Mouse (Mus musculus): ENCODE data around the gene Gnb5.

Gnb5 gene

DNA sequence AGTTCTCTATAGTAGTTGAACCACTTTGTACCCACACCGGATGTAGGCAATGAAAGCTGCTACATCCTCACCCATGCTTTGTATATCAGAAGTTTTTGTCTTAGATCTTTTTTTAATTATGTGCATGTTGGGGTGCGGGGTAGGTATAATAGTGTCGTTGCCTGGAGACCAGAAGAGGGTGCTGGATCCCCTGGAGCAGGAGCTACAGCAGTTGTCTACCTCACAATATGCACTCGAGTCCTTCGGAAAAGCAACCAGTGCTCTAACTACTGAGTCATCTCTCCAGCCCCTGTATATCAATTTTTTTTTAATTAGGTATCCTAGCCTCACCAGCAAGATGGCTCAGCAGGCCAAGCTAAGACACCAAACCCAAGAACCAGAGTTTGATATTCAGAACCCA is 927 bp downstream of the Gnb5 start:
- no peak for DNase-seq

DNA sequence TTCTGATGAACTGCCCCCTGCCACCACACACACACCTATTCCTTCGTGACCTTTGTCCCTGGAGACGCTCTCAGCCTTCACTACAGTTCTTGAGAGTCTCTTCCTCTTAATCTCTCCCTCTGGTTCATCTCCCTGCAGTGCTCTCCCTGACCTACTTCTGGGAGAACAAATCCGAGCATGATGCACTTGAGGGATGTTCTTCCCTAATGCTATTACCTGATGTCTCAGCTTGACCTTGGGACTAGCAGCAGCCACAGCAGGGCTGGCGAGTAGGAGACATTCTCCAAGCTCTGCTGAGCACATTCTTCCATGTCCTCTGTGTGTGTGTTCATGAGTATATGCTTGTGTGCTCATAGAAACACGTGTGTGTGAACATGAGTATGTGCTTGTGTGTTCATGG is 2.5 kb downstream of the Gnb5 start:
- no peak for DNase-seq

DNA sequence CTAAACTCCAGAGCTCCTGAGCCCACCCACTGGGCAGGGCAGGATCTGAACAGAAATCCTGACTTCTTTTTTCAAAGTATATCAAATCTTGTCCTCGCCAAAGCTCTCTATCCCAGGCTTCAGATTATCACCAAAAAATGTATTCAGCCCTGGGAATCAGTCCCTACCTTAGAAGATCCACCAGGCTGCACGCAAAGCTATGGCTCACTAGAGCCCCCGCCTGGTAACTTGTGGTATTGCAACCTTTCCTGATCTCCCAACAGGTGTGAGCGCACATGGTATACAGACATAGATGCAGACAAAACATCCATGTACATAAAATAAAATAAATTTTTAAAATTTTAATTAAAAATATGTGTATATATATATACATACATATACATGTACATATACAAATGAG is 5.9 kb downstream of the Gnb5 start:
- peak; percentile 87 for DNase-seq

DNA sequence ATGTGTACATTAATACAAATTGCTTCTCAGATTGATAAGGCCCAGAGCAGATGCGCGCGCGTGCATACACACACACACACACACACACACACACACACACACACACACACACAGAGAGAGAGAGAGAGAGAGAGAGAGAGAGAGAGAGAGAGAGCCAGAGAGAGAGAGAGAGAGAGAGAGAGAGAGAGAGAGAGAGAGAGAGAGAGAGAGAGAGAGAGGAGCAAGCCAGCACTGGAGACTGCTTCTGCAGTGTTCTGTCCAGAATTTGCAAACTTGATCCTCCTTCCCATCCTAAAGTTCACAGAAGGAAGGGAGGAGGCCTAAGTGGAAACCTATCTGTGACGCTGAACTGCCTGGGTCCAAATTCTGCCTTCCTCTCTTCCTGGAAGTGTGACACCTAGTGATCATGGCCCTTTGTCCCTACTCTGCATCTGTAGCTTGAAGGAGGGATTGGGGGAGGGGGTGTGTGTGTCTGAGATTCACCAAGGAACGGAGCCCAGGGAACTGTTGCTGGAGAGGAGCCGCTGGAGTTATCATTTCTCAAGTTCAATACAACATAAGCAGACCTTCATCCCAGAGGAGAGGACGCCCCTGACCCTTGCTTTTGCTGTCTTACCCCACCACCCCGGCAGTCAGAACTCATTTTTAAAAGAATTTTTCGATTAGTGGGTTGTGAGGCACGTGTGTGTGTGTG is 7.2 kb downstream of the Gnb5 start:
- DNase-seq: no peak

DNA sequence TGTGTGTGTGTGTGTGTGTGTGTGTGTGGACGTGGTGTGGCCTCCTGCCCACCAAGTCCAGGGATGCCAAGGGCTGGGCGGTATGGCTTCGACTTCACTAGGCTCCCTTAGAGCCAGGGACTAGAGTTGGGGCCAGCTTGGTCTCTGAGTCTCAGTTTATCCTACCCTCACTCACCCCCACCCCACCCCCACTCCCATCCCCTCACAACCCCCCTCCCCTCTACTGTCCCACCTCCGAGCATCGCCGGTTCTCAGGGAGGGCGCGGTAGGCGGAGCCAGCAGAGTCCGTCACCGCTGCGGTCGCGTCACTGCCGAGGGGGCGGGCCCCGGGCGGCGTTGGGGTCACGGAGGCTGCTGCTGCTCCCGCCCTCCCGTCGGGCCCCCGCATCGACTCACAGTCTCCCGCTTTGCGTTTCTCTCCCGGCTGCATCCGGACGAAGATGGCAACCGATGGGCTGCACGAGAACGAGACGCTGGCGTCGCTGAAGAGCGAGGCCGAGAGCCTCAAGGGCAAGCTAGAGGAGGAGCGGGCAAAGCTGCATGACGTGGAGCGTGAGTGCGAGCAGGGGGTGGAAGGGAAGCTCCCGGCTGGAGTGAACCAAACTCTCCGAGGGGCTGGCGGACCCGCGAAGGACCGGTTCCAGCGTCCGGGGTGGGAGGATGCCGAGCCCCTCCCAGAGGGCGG is 7.9 kb downstream of the Gnb5 start:
- DNase-seq: peak; percentile 89

DNA sequence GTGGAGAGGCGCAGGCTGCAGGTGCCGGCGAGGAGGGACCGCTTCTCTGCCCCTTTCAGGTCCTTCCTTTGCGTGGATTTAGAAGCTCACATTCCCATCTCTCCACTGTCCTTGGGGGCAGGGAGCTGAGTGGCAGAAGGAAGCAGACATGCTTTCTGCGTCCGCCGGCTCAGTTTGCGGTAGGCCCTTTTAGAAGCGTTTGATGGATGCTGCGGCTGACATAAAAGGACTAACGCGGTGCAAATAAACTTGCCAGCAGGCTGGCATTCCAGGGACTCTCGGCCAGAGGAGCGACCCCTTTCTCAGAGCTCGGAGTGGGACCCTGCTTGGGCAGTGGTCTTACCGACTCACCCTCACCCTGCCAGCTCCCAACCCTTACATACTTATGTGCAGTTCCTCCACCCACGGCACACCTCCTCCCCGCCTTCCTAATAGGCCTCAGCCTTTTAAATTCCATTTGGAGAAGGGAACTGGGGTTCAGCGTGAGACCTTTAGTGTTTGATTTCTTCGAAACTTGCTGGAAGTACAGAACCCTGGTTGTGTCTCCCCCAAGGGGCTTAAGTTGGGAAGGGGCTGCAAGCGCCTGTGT is 8.5 kb downstream of the Gnb5 start:
- DNase-seq: peak; percentile 20

DNA sequence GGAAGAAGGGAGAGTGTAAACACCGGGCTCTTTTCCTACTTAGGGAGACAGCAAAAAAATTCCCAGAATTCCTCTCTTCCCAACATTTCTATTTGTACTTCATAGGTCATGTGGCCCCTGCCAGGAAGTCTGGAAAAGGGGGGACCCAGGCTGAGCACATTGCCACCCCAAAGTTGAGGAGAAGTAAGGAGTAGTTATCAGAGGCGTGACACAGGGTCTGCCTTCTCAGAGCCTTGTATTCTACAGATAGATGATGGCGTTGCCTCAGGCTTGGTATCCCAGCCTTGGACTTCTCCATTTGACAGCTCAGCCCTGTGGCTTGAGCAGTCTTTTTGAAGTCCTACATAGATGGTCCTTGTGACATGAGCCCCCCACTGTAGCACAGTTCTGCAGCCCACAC is 9.2 kb downstream of the Gnb5 start:
- no peak for DNase-seq

DNA sequence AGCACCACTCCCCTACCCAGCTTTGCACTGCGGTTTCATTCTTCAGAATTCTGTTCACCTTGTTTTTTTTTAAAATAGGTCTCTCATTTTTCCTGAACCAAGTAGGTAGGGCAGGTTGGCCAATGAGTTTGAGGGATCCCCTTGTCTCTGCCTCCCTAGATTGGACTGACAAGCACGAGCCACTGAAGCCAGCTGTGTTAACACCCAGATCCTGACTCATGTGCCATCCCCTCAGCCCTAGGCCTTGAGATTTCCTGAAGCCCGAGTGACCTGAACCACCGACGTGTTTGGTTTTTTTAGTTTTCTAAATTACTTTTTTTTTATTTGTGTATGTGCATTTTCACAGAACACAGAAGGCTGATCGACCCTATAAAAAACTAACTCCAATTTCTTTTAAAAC is 10.7 kb downstream of the Gnb5 start:
- no peak for DNase-seq

DNA sequence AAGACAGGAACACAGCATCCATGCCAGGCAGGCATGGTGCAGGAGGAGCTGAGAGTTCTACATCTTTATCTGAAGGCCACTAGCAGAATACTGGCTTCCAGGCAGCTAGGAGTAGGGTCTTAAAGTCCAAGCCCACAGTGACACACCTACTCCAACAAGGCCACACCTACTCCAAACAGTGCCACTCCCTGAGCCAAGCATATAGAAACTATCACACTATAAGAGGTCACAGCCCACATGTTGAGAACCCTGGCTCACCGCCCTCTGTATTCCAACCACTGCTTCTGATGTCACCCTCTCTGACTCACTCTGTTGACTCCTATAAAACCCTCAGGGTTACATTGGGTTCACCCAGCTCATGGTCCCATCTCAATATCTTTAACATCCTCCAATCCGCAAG is 12.1 kb downstream of the Gnb5 start:
- DNase-seq: no peak

DNA sequence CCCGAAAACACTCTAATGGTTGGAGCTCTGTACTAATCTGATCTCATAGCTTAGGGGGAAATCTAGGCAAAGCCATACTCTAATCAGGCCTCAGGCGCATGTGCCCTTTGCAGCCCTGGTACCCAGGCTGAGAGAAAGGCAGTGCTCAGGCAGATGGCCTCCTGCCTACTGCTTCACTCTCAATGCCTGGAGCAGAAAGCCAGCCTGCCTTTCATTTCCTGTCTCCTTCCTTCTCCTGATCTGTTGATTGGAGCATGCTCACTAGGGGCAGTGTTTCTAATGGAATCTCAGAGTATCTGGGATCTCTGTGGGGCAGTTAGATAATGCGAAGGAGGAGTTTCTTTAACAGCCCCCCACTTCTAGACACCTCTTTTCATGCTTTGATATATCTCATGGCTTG is 13.3 kb downstream of the Gnb5 start:
- no peak for DNase-seq

DNA sequence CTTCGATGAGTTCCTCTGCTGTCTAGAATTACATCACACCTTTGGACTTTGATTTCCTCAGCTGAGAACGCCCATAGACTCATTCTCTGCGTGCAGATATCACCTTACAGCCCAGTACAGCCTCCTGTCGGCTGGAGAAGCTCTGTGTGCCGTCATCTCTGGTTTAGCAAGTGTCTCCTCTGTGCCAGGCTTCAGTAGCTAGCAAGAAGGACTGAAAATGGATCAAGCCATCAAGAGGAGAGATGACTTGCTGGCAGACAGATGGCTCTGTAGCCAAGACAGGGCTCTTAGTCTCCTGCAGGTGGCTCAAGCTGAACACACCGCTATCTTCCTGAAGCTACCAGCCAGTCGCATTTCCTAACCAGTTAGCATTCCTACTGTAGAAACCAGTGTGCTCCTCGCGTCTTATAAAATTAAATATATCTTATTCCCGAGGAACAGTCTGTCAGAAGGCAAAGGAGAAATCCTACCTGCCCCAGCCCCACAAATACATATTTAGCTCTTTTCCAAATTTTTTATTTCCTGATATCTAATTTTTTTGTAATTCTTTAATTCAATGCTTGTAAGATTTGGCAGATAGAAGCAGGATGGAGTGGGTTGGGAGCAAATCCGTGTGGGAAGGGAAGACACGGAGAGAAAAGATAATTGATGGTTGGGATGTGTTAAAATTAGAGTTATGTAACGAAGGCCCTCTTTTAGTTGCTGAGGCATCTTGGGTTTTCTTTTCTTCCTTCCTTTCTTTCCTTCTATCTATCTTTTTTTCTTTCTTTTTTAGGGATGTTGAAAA is 16.2 kb downstream of the Gnb5 start:
- no peak for DNase-seq

DNA sequence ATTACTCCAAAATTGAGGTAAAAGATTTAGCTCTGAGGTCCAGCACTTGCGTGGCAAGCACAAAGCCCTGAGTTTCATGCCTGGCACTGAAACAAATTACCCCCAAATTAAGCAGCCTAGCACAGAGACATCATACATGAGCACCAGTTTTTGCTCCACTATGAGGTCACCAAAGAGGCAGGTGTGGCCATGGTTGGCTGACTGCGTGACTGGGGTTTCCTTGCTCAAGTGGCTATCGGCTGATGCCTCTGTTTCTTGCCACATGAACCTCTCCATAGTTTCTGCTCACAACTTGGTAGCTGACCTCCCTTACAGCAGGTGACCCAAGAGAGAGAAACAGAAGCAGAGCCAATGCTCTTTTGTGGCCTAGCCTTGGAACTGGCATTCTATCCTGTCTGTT is 22.0 kb downstream of the Gnb5 start:
- no peak for DNase-seq

DNA sequence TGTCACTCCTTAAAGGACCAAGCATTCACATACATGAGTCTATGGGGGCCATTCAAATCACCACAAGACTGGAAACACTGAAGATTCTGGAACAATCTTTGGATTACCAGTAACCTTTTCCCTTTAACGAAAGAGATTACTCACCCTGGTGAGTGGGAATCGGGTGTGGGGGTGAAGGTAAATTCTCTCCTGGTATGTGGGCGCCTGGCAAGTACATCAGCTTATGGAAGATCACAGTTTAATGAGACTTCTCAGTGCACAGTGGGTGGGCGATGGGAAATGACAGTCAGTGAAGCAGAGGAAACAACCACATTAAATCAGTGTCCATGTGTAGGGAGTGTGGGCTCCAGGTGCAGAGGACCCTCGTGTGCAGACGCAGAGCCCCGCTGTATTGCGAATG is 24.7 kb downstream of the Gnb5 start:
- DNase-seq: no peak

DNA sequence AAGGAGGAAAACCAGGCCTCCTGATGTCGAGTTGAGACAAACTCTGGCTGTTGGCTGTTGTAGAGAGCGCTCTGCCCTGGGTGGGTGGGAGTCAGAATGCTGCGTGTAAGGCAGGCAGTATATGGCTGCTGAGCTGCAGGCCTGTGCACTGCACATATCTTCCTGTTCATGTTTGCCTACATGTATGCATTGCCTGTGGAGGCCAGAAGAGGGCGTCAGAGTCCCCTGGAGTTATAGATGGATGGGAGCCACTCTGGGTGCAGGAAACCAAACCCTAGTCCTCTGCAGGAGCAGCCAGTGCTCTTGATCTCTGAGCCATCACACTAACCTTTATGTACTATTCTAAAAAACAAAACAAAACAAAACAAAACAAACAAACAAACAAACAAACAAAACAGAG is 28.4 kb downstream of the Gnb5 start:
- no peak for DNase-seq

DNA sequence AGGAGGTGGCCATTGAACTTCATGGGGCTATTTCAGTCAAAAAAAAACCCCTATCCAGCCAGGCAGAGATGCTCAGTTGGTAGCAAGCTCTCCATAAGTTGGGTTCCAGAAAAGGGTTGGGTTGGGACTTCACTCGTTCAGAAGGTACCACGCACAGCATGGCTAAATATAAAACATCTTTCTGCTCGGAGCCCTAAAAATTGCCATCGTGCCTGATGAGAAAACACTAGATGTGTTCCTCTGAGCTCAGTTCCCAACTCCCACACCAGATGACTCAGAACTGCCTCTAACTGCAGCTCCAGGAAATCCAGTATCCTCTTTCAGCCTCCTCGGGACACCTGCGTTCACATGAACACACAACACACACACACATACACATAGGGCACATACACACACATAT is 31.9 kb downstream of the Gnb5 start:
- DNase-seq: no peak

DNA sequence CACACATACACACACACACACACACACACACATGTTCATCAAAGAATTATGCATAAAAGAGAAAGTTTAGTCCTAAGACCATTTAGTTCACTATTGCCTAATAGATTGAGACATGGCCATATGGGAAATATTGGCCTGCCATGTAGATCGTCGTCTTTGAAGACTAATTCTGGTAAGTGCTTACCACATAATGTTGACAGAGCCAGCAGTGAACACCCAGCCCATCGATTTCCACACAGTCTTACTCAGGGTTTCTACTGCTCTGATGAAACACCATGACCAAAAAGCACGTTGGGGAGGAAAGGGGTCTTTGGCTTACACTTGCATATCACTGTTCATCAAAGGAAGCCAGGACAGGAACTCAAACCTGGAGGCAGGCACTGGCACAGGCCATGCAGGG is 36.3 kb downstream of the Gnb5 start:
- DNase-seq: no peak

DNA sequence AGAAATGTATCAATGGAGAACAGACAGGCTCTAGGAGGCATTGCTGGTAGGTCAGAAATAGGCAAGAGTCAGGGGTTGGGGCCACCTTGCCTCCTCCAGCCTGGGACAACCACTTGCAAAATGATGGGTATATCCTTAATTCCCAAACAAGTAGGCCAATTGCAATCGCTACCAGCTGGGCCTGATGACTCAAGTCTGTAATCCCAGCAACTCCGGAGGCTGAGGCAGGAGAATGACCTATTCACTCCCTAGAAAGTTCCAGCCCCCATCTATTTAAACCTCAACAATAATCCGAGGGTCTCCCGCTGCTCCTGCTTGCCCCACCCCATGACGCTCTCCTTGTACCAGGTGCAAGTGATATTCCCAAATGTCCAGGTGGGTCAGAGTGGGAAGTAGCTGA is 41.4 kb downstream of the Gnb5 start, which contains the start of gene Bcl2l10:
Gene Bcl2l10, plus strand, starts transcription at position 301 of the 400 bp plus-strand sequence.
- no peak for DNase-seq

DNA sequence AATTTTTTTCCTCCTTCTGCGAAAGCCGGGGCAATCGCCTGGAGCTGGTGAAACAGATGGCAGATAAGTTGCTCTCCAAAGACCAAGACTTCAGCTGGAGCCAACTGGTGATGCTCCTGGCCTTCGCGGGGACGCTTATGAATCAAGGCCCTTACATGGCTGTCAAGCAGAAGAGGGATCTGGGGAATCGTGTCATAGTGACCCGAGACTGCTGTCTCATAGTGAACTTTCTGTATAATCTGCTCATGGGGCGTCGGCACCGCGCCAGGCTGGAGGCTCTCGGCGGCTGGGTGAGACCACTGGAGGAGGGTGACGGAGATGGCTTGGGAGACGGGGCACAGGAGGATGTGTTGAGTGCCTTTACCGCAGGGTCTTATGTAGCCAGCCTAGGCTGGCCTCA is 42.0 kb downstream of the Gnb5 start:
- no peak for DNase-seq

DNA sequence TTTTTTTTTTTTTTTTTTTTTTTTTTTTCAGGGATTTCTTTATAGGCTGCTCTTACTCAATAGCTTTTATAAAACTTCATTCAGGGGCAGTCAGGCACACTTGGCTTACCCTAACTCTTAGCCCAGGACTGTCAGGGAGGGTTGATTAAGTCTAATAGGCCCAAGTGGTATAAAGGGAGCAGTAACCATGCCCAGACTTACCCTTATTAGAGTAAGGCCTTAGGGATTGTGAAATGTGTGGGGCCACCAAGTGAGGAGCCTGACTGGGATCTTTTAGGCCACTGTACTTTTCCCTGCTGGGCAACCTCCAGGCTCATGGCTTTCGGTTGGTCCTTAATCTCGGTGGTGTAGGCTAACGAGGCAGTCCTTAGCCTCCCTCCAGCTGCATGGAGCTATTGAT is 42.6 kb downstream of the Gnb5 start:
- no peak for DNase-seq

DNA sequence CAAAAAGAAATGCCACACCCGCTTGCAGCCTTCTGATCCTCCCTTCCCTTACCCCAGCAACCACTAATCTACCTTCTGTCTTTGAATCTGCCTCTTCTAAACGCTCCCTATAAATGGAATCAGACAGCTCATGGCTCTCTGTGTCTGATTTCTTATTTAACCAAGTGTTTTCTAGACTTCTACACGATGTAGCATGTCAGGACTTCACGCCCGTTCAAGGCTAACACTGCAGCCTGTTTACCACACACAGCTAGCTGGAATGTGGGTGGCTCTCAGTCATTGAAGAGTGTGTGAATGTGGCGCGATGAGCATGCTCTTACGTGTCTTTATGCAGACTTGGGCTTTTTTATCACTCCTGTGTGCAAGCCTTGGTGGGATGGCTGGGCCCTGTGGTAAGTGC is 47.0 kb downstream of the Gnb5 start:
- DNase-seq: no peak

DNA sequence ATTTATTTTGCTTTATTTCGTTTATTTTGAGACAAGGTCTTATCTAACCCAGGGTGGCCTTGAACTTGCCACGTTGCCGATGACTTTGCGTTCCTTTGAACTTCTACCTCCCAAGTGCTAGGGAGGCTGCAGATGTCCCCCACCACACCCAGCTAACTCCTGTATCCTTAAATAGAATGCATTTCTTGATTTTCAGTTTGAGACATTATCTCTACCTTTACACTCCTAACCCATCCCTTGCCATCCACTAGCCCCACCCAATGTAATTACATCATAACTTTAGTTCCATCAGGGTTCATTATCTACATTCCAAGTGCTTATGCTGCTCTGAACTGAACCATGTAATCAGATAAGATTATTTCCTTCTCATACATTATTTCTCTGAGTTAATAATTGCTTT is 49.7 kb downstream of the Gnb5 start:
- DNase-seq: no peak

DNA sequence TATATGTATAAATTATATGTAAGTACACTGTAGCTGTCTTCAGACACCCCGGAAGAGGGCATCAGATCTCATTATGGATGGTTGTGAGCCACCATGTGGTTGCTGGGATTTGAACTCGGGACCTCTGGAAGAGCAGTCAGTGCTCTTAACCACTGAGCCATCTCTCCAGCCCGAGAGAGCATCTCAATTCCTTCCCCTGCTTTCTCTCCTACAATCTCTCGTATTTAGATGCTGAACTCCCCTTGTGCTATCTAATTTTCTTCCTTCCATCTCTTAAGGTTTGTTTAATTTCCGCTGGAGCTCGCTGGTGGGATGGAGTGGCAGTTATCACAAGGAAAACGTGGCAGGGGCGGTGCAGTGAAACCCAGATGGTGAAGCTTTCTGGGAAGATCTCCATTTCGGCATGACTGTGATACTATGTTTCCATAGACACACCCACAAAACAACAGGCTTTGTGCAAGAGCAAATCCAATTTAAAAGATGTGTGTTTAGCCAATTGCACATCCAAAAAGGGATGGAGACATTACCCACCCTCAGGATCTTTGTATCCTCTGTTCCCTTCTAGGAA is 51.1 kb downstream of the Gnb5 start:
- no peak for DNase-seq

DNA sequence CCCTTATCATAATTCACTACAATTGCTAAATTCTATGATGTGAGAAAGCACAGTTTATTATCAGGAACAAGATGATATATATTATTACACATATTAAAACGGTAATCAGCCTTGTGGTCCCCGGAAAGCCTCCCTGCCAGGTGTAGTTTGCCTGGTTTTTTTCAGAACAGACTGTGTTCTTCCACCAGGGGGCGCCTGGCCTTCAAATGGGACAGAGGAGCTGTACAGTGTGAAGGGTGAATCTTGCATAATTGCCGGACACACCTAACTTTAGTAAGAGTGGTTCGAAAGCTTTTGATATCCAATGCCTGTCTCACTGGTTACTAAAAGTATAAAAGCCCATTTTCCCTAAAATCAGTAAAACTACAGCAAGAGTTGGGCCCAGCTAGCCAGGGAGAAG is 55.6 kb downstream of the Gnb5 start:
- DNase-seq: peak; percentile 88

All from kidney, postnatal 10 days (tissue).